Mouse (Mus musculus) limb, embryonic 12.5 days (tissue): ENCODE results near the gene Rhobtb1. TPM values are rescaled to one million over a fixed set of nuclear protein-coding genes. Genes with fewer than 3 reads are reported as not detected.

Experiments used
- ATAC-seq: fragments of 200-750 bp; cut with Nextera tagmentation; 2 replicates; pipeline ENCODE4 v1.8.0; 2017; ENCODE audit warnings: low read depth, moderate TSS enrichment; ENCODE audit not compliant: insufficient number of reproducible peaks, insufficient read depth, low FRiP score, low TSS enrichment
- H3K27ac ChIP-seq: fragments of 300-500 bp; sonication (generic); 2 replicates; pipeline ENCODE4 v1.5.1; 2016; ENCODE audit warnings: mild to moderate bottlenecking, moderate library complexity
- H3K27me3 ChIP-seq: fragments of 300-500 bp; sonication (generic); 2 replicates; pipeline ENCODE4 v1.6.1; 2016; ENCODE audit warnings: mild to moderate bottlenecking, moderate library complexity
- H3K36me3 ChIP-seq: fragments of 300-500 bp; sonication (generic); 2 replicates; pipeline ENCODE4 v1.6.1; 2016; ENCODE audit warnings: mild to moderate bottlenecking, moderate library complexity
- H3K4me1 ChIP-seq: fragments of 300-500 bp; sonication (generic); replicated peaks from 2 replicates; pipeline ENCODE4 v1.6.1; 2016
- H3K4me2 ChIP-seq: fragments of 300-500 bp; sonication (generic); 2 replicates; pipeline ENCODE4 v1.6.1; 2016; ENCODE audit warnings: mild to moderate bottlenecking, moderate library complexity
- H3K4me3 ChIP-seq: fragments of 300-500 bp; sonication (generic); replicated peaks from 2 replicates; pipeline ENCODE4 v1.5.1; 2016; ENCODE audit warnings: mild to moderate bottlenecking
- H3K9ac ChIP-seq: fragments of 300-500 bp; sonication (generic); replicated peaks from 2 replicates; pipeline ENCODE4 v1.6.1; 2016; ENCODE audit warnings: mild to moderate bottlenecking, moderate library complexity
- H3K9me3 ChIP-seq: fragments of 300-500 bp; sonication (generic); 2 replicates; pipeline ENCODE4 v1.6.1; 2016; ENCODE audit warnings: mild to moderate bottlenecking, moderate library complexity
- WGBS: fragments of 180-500 bp; shearing (Covaris S2); methylation state at CpG from one replicate; pipeline ENCODE4 v1.1.7; 2016; 5-methylcytosine and 5-hydroxymethylcytosine counted together
- polyA plus RNA-seq: library from polyadenylated mRNA; unstranded; fragments of >200 nt; fragmentation: Nextera tagmentation; extraction: Ambion mirVana; gene quantifications from 2 replicates; pipeline ENCODE4 v1.2.1, GENCODE M21; 2016

The Rhobtb1 gene
- polyA plus RNA-seq, 1 experiment from 2014 or later, result 29.9 TPM

DNA sequence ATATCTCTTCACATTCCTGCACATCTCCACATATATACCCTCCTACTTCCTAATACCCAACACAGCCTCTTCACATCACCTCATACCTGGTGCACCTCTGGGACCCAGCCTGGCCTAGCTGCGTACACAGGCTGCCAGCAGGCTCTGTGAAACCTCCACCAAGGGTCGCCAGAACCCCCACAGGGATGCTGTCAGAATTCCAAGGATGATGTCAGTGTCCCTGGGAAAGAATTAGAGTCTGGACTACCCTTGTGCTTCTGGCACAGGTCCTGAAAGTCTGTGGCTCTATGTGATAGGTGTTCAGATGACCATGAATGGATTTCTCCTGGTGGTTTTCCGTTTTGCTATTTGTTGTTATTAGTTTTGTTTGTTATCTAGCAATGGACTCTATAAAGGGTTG is 22.7 kb upstream of the Rhobtb1 start:
- WGBS, result 76% methylated on average over 3 of the region's 3 CpGs
- Histone ChIP-seq H3K9ac (no peak overlapping the region), H3K36me3 (no peaks in the 10 kb centered on the region), H3K4me2 (no peak overlapping the region), H3K9me3 (no peaks in the 10 kb centered on the region), H3K27ac (no peak overlapping the region), H3K4me3 (no peak overlapping the region), H3K27me3 (no peaks in the 10 kb centered on the region), H3K4me1 (no peaks in the 10 kb centered on the region)
- ATAC-seq, result no peak

DNA sequence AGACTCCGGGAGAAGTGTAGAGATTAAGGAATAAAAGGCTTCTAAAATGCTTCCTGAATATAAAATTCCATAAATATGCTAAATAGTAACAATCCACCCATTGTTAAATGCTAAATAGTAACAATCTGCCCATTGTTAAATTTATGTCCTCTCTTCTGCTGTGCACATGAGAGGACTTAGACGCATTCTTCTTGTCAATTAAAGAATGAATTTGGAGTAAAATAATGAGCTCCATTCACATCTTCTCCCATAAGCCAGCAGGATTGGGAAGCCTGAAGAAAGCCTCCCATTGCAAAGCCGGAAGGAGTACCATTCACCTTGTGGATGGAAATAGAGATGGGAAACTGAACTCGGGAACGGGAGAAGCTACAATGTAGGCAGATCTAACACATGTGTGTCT is 20.6 kb upstream of the Rhobtb1 start:
- Histone ChIP-seq H3K4me3 (no peak overlapping the region), H3K27ac (no peak overlapping the region), H3K9ac (no peak overlapping the region), H3K27me3 (no peaks in the 10 kb centered on the region), H3K4me1 (no peaks in the 10 kb centered on the region), H3K4me2 (no peak overlapping the region), H3K9me3 (no peaks in the 10 kb centered on the region), H3K36me3 (no peaks in the 10 kb centered on the region)
- ATAC-seq, result no peak
- 71% methylated on average over 5 of the region's 5 CpGs for WGBS

DNA sequence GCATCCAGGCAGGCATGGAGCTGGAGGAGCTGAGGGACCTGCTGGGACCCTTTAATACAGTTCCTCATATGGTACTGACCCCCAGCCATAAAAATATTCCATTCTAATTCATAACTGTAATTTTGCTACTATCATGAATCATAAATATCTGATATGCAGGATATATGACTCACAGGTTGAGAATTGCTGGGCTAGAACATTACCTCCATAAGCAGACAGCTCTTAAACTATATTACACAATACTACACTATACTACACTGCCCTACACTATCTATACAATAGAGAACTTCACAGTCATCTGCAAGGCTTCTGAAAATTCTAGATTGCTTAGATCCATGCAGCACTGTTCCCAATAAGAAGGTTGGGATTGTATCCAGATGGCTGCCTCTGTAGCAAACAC is 16.9 kb upstream of the Rhobtb1 start:
- Histone ChIP-seq H3K4me3 (no peak overlapping the region), H3K4me1 (no peaks in the 10 kb centered on the region), H3K4me2 (no peak overlapping the region), H3K9ac (no peak overlapping the region), H3K27ac (no peak overlapping the region), H3K36me3 (no peaks in the 10 kb centered on the region), H3K27me3 (no peaks in the 10 kb centered on the region), H3K9me3 (no peaks in the 10 kb centered on the region)
- no peak for ATAC-seq

DNA sequence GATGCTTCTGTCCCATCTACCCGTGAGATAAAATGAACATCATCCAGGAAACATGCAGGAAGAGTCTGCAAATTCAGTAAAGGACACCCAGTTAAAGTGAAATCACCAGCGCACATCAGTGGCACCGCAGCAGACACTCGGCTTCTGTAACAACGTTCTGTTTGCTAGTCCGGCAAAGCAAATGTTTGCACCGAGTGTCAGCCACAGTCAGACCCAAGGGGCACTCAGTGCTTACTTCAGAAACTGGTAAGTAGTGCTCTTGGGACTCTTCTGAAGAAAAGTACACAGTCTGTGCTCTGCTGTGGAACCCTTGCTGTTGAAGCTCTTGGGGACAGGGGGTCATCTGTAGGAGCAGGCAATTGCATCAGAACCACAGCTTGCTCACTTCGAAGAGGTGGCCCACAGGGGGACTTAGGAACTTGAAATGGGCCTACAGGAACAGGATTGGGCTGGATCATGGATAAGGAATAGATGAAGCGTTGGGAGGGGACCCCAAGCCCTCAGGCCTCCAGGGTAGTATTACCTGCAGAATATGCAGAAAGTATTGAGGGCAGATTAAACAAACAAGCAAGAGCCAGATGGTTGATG is 14.9 kb upstream of the Rhobtb1 start:
- H3K36me3 ChIP-seq, result no peaks in the 10 kb centered on the region
- no peak overlapping the region for H3K9ac ChIP-seq
- no peak for ATAC-seq
- no peak overlapping the region for H3K4me2 ChIP-seq
- no peaks in the 10 kb centered on the region for H3K4me1 ChIP-seq
- H3K9me3 ChIP-seq, result no peaks in the 10 kb centered on the region
- no peak overlapping the region for H3K27ac ChIP-seq
- WGBS, result 68% methylated on average over 9 of the region's 9 CpGs
- H3K4me3 ChIP-seq, result no peak overlapping the region
- H3K27me3 ChIP-seq, result no peaks in the 10 kb centered on the region

DNA sequence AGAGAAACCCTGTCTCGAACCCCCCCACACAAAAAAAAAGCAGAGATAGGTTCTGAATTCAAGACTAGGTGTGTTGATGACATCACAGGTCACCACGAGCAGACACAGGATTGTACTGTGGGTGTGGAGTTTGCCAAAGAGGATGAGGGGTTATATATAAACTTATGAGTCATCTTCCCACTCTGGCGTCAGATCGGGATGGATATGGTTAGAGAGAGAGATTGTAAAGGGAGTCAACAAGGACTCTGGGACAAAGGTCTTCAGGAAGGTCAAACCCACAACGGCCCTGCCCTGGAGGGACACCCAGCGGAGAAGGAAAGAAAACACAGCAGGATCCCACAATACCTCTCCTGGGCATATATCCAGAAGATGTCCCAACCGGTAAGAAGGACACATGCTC is 2.0 kb upstream of the Rhobtb1 start:
- 0 out of 2 replicates have a peak, but pooled peaks cover 3% of the 10 kb centered on the region for H3K9me3 ChIP-seq
- no peak overlapping the region for H3K9ac ChIP-seq
- no peak overlapping the region for H3K27ac ChIP-seq
- H3K4me3 ChIP-seq, result no peak overlapping the region
- WGBS, result 87% methylated on average over 7 of the region's 7 CpGs
- no peaks in the 10 kb centered on the region for H3K36me3 ChIP-seq
- H3K27me3 ChIP-seq, result no peaks in the 10 kb centered on the region
- H3K4me1 ChIP-seq, result no peaks in the 10 kb centered on the region
- no peak for ATAC-seq
- no peak overlapping the region for H3K4me2 ChIP-seq

DNA sequence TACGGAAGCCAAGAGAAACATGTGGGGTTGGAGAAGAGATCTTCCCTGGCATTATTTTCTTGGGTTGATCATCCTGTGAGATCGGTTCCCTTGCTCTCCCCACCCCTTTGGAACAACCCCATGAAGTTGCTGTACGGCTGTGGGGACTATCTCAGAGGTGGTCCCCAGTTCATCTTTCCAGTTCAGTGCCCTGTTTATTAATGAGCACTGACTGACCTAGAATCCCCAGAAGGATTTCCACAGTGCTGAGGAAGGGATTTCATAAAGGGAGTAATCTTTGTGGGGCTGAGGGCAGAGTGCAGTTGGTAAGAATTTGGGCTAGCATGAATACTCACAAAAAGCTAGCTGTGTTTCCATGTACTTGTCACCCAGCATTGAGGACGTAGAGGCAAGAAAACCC is 1.7 kb downstream of the Rhobtb1 start:
- Histone ChIP-seq H3K9ac (no peak overlapping the region), H3K27ac (no peak overlapping the region), H3K36me3 (no peaks in the 10 kb centered on the region), H3K9me3 (no peaks in the 10 kb centered on the region), H3K4me3 (no peak overlapping the region), H3K27me3 (no peaks in the 10 kb centered on the region), H3K4me1 (peaks cover 11% of the 10 kb centered on the region), H3K4me2 (no peak overlapping the region)
- no peak for ATAC-seq
- WGBS, result 90% methylated on average over 4 of the region's 4 CpGs

DNA sequence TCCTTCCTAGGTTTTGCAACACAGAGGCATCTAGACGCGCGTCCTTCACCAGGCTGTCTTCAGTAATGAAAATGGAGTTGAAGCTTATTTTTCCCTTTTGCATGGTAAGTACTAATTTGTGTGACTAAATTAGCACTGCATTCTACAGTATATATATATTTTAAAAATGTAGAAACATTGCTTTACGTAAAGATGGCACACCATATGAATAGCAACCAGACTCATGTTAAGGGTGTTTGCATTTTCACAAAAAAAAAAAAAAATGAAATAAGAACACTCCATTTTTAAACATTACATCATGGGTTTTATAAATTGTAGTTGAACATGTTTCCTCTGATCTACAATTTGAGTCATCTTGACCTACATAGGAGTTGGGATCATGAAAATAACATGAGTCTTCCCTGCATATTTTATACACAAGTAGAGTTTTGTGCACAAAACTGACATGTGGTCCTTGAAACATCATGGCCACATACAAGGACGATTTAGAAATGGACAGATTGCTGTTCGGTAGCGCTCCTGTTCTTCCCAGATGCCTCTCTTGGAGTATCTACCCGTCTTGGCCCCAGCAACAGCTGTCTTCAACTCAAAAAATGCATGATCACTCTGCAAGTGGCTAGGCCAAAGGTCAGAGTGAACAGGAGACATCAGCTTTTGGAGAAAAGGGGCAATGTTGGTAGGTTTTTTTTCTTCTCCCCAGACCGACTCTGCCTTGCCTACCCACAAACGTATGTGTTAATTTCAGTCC is 4.4 kb downstream of the Rhobtb1 start:
- Histone ChIP-seq H3K9ac (no peak overlapping the region), H3K4me1 (peaks cover 11% of the 10 kb centered on the region), H3K27me3 (no peaks in the 10 kb centered on the region), H3K4me2 (no peak overlapping the region), H3K9me3 (no peaks in the 10 kb centered on the region), H3K4me3 (no peak overlapping the region), H3K36me3 (no peaks in the 10 kb centered on the region), H3K27ac (no peak overlapping the region)
- ATAC-seq, result no peak
- 89% methylated on average over 10 of the region's 10 CpGs for WGBS

DNA sequence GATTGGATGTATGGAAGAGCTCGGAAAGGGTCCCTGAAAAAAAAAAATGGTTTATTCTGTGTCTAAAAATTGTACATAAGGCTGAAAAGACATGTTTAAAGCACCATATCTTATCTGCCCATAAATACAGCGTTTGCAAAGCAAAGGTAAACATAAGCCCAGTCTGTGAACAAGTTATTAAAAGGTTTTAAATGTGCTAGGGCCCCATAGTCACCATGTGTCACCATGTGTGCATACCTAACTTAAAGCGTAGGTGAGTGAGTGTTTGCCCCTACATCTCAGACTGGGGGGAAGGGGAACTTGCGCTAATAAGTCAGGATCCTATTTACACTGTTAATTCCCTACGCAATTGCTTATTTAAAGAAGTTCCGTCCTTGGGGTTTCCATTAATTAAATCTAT is 5.2 kb downstream of the Rhobtb1 start:
- Histone ChIP-seq H3K36me3 (no peaks in the 10 kb centered on the region), H3K4me1 (peaks cover 11% of the 10 kb centered on the region), H3K27me3 (no peaks in the 10 kb centered on the region), H3K27ac (peak overlapping the region; percentile 29; the same call in 1 of the 2 replicates), H3K9ac (no peak overlapping the region), H3K4me3 (no peak overlapping the region), H3K9me3 (no peaks in the 10 kb centered on the region), H3K4me2 (no peak overlapping the region)
- 59% methylated on average over 6 of the region's 6 CpGs for WGBS
- no peak for ATAC-seq

DNA sequence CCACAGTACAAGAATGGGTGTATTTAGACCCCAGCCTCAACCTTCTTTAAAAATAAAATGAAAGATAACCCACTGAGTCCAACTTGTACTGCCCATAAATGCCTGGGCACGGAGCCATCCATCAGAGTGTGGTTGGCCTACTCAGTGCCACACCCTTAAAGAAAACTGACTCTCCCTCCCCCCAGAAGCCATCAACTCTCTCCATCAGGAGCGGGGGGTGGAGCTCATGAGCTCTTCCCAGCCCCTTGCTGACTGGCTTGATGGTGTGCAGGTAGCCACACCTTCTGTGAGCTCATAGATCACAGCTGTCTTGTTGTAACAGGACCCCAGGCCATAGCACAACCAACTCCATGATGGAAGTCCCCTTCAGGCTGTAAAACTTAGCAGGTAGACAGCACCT is 6.2 kb downstream of the Rhobtb1 start:
- peaks cover 11% of the 10 kb centered on the region for H3K4me1 ChIP-seq
- no peak for ATAC-seq
- H3K4me2 ChIP-seq, result no peak overlapping the region
- no peaks in the 10 kb centered on the region for H3K27me3 ChIP-seq
- H3K36me3 ChIP-seq, result no peaks in the 10 kb centered on the region
- no peak overlapping the region for H3K4me3 ChIP-seq
- H3K9me3 ChIP-seq, result no peaks in the 10 kb centered on the region
- no peak overlapping the region for H3K9ac ChIP-seq
- 62% methylated on average over 2 of the region's 2 CpGs for WGBS
- H3K27ac ChIP-seq, result peak overlapping the region; percentile 25

DNA sequence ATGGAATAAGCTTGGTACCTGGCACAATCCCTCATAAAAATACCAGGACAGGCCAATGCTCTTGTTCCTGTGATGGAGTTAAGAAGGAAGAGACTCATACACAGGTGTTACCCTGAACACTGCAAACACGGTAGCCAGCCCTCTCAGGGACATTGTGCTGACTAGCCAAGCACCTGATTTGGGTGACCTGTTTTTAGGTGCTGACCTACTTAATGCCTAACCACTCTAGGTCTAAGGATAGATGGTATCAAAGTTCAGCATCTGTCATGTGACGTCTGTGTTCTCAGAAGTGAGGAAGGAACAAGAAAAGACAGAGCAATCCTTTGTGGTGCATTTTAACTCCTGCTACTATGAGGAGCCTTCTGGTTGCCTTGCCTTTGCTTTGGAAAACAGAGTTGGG is 9.6 kb downstream of the Rhobtb1 start:
- Histone ChIP-seq H3K27me3 (no peaks in the 10 kb centered on the region), H3K36me3 (no peaks in the 10 kb centered on the region), H3K9me3 (no peaks in the 10 kb centered on the region), H3K4me3 (no peak overlapping the region), H3K4me2 (no peak overlapping the region), H3K27ac (no peak overlapping the region), H3K9ac (no peak overlapping the region), H3K4me1 (peaks cover 11% of the 10 kb centered on the region)
- ATAC-seq, result no peak
- WGBS, result 82% methylated on average over 2 of the region's 2 CpGs

DNA sequence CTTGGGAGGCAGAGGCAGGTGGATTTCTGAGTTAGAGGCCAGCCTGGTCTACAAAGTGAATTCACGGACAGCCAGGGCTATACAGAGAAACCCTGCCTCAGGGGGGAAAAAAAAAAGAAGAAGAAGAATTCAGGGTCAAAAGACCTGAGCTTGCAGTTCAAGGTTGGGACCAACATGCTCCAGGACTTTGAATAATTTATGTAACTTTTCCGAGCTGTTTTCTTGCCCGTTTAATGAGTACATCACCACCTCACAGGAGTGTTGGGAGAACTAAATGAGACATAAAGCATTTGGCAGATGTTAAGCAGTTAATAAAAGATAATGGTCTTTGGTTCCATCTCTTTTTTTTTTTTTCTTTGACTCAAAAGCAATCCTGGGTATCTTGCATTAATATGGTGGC is 10.3 kb downstream of the Rhobtb1 start:
- no peaks in the 10 kb centered on the region for H3K9me3 ChIP-seq
- H3K9ac ChIP-seq, result no peak overlapping the region
- H3K4me3 ChIP-seq, result no peak overlapping the region
- H3K4me1 ChIP-seq, result peaks cover 9% of the 10 kb centered on the region
- no peak overlapping the region for H3K27ac ChIP-seq
- no peak for ATAC-seq
- no peaks in the 10 kb centered on the region for H3K36me3 ChIP-seq
- H3K27me3 ChIP-seq, result no peaks in the 10 kb centered on the region
- H3K4me2 ChIP-seq, result no peak overlapping the region
- 79% methylated on average over 3 of the region's 3 CpGs for WGBS

DNA sequence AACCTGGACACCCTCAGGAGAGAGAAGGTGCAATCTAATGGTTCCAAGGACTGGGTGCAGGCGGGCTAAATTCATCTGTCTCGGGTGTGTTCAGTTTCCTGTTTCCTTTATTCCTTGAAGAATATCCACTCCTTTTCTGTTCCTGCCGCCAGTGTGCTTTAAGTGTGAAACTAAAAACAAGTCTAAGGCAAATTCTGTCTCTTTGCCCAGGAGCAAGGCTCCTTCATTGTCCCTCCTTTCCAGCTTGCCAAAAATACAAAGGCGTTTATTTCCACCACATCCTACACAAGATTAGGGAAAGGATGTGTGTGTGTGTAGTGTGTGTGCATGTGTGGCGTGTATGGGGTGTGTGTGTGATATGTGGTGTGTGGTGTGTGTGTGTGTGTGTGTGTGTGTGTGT is 11.3 kb downstream of the Rhobtb1 start:
- H3K9ac ChIP-seq, result no peak overlapping the region
- 86% methylated on average over 5 of the region's 5 CpGs for WGBS
- no peak overlapping the region for H3K4me2 ChIP-seq
- H3K27me3 ChIP-seq, result no peaks in the 10 kb centered on the region
- no peaks in the 10 kb centered on the region for H3K9me3 ChIP-seq
- ATAC-seq, result no peak
- H3K4me3 ChIP-seq, result no peak overlapping the region
- no peak overlapping the region for H3K27ac ChIP-seq
- H3K4me1 ChIP-seq, result peaks cover 4% of the 10 kb centered on the region
- H3K36me3 ChIP-seq, result no peaks in the 10 kb centered on the region
